Comparison of ENCODE assay signal across 8 mouse cellular contexts in genomic region chr4:103120874-103121389, GRCm38 (mm10). TPM values are rescaled to one million over a fixed set of nuclear protein-coding genes. Genes with fewer than 3 reads are reported as not detected.
DNase-seq lines count a peak whose midpoint lies in the region; ATAC-seq and TF ChIP-seq lines count a peak whose summit lies in the region.

No protein-coding gene starts in this region.

- peaks cover 23% of the 10 kb centered on the region for H3K36me3 ChIP-seq in heart, adult 2 months (ENCODE audit: control insufficient read depth, insufficient read depth, low read length)
- 0 out of 2 replicates have a peak, but pooled peaks cover 4% of the 10 kb centered on the region for H3K36me3 ChIP-seq in forebrain, embryonic 14.5 days (ENCODE audit: control insufficient read depth, insufficient read depth, low read length)
- H3K36me3 ChIP-seq in liver, embryonic 13.5 days = peaks cover 5% of the 10 kb centered on the region; the same call in 1 of the 2 replicates

- WGBS in heart, adult 2 months = 52% methylated on average over 9 of the region's 9 CpGs
- WGBS in forebrain, embryonic 14.5 days = 83% methylated on average over 9 of the region's 9 CpGs
- WGBS in liver, embryonic 13.5 days (ENCODE audit: insufficient replicate concordance) = 43% methylated on average over 9 of the region's 9 CpGs

- peaks cover 9% of the 10 kb centered on the region for H3K4me1 ChIP-seq in heart, adult 2 months (ENCODE audit: control insufficient read depth, insufficient read depth, low read length)
- peaks cover 9% of the 10 kb centered on the region; the same call in 1 of the 2 replicates for H3K4me1 ChIP-seq in forebrain, embryonic 14.5 days (ENCODE audit: control insufficient read depth, insufficient read depth, low read length)
- peaks cover 44% of the 10 kb centered on the region for H3K4me1 ChIP-seq in liver, embryonic 13.5 days (replicated peaks)

- TF ChIP-seq POLR2A in heart, adult 2 months (IDR thresholded peaks at IDR 0.05; ENCODE audit: insufficient read depth, low read depth, low read length) = no peak

- intact Hi-C loops in heart, adult 2 months (cut with DNase I) = loop anchor here (5.0 kb wide), 1 partner anchor 91 kb away; no protein-coding TSS in a partner anchor

- peak overlapping the region; percentile 84 for H3K4me3 ChIP-seq in heart, adult 2 months
- H3K4me3 ChIP-seq in forebrain, embryonic 14.5 days (ENCODE audit: low read depth, low read length) = no peak overlapping the region
- peak overlapping the region; percentile 98 for H3K4me3 ChIP-seq in liver, embryonic 13.5 days (replicated peaks)

- DNase-seq in heart, adult 2 months = no peak
- no peak for DNase-seq in heart, adult 9 months (ENCODE audit: low spot score in 2 of 2)
- DNase-seq in B cell, adult 2 months = peak; percentile 15 to 16
- no peak for DNase-seq in forebrain, embryonic 14.5 days (ENCODE audit: low spot score)
- DNase-seq in liver, embryonic 13.5 days = no peak
- no peak for DNase-seq in urinary bladder, postnatal 10 days (ENCODE audit: low spot score)
- no peak for DNase-seq in urinary bladder, adult 2 months (ENCODE audit: low spot score)
- DNase-seq in Muller cell, postnatal 12 days (ENCODE audit: inconsistent ontology term) = no peak

- H3K9me3 ChIP-seq in forebrain, embryonic 14.5 days (replicated peaks; ENCODE audit: control insufficient read depth, low read length) = no peaks in the 10 kb centered on the region
- no peaks in the 10 kb centered on the region for H3K9me3 ChIP-seq in liver, embryonic 13.5 days (replicated peaks)

- no peak for TF ChIP-seq CTCF in heart, adult 2 months (IDR thresholded peaks at IDR 0.05)

- no peak for TF ChIP-seq EP300 in heart, adult 2 months (IDR thresholded peaks at IDR 0.05; ENCODE audit: insufficient read depth, low read depth, low read length)

- no peaks in the 10 kb centered on the region for H3K27me3 ChIP-seq in heart, adult 2 months (ENCODE audit: control insufficient read depth, insufficient read depth, low read length)
- no peaks in the 10 kb centered on the region for H3K27me3 ChIP-seq in forebrain, embryonic 14.5 days (replicated peaks; ENCODE audit: control insufficient read depth, insufficient read depth, low read length)
- no peaks in the 10 kb centered on the region for H3K27me3 ChIP-seq in liver, embryonic 13.5 days

- H3K9ac ChIP-seq in heart, adult 2 months (ENCODE audit: low read depth, low read length) = no peak overlapping the region
- no peak overlapping the region for H3K9ac ChIP-seq in forebrain, embryonic 14.5 days (ENCODE audit: low read length)
- peak overlapping the region; percentile 100 for H3K9ac ChIP-seq in liver, embryonic 13.5 days

- peak overlapping the region; percentile 89; the same call in 1 of the 2 replicates for H3K4me2 ChIP-seq in forebrain, embryonic 14.5 days (ENCODE audit: low read length)
- H3K4me2 ChIP-seq in liver, embryonic 13.5 days = peak overlapping the region; percentile 77

- peaks cover 6% of the 10 kb centered on the region; the same call in 1 of the 2 replicates for H3K79me2 ChIP-seq in heart, adult 2 months (replicated peaks; ENCODE audit: control insufficient read depth, insufficient read depth, low read length)

- ATAC-seq in forebrain, embryonic 14.5 days = no peak
- ATAC-seq in liver, embryonic 13.5 days (ENCODE audit: low read depth) = peak; percentile 22; the same call in 1 of the 2 replicates

- H3K27ac ChIP-seq in heart, adult 2 months = no peak overlapping the region; the same call in 1 of the 2 replicates
- no peak overlapping the region for H3K27ac ChIP-seq in forebrain, embryonic 14.5 days (ENCODE audit: low read depth, low read length)
- H3K27ac ChIP-seq in liver, embryonic 13.5 days = peak overlapping the region; percentile 99

RNA-seq across cellular contexts. Expression of gene Wdr78, which starts 6.6 kb away (rescaled TPM):
- total RNA-seq in heart, adult 2 months (2021) = 1 to 10 TPM; 1.1 to 1.3 TPM
- 0.29 and 0.37 TPM in 2 replicates for polyA plus RNA-seq in heart, adult 2 months (2012; rRNA removed)
- polyA plus RNA-seq in forebrain, embryonic 14.5 days (2014; fragmentation: Nextera tagmentation; extraction: Ambion mirVana) = 3.4 and 5.3 TPM in 2 replicates
- polyA plus RNA-seq in liver, embryonic 13.5 days (2015; fragmentation: Nextera tagmentation; extraction: Ambion mirVana) = 0.52 and 0.61 TPM in 2 replicates
- 2.3 and 2.9 TPM in 2 replicates for polyA plus RNA-seq in urinary bladder, adult 2 months (2012; rRNA removed)

RNA-seq across cellular contexts. Expression of gene Mier1, which starts 6.7 kb away (rescaled TPM):
- 10 to 100 TPM; 32.0 to 36.9 TPM for total RNA-seq in heart, adult 2 months (2021)
- polyA plus RNA-seq in heart, adult 2 months (2012; rRNA removed) = 7.0 and 12.5 TPM in 2 replicates
- polyA plus RNA-seq in forebrain, embryonic 14.5 days (2014; fragmentation: Nextera tagmentation; extraction: Ambion mirVana) = 22.5 and 27.1 TPM in 2 replicates
- polyA plus RNA-seq in liver, embryonic 13.5 days (2015; fragmentation: Nextera tagmentation; extraction: Ambion mirVana) = 32.2 and 40.9 TPM in 2 replicates
- polyA plus RNA-seq in urinary bladder, adult 2 months (2012; rRNA removed) = 24.2 and 29.6 TPM in 2 replicates

Comparison
In these comparisons a context has a peak if more than half of its experiments do, and no peak if none do; other contexts are left out.
1. DNase-seq: peak in B cell, adult 2 months (2 of 2); none in heart, adult 2 months (0 of 2), heart, adult 9 months (0 of 2), forebrain, embryonic 14.5 days (single experiment), liver, embryonic 13.5 days (single experiment), urinary bladder, postnatal 10 days (single experiment), urinary bladder, adult 2 months (single experiment) and Muller cell, postnatal 12 days (single experiment).